Mouse (Mus musculus) liver, embryonic 14.5 days (tissue): ENCODE data around the gene Brf1. TPM values are rescaled to one million over a fixed set of nuclear protein-coding genes. Genes with fewer than 3 reads are reported as not detected.

Experiments
- ATAC-seq: fragments of 200-750 bp; cut with Nextera tagmentation; 2 replicates; pipeline ENCODE4 v1.8.0; 2017; ENCODE audit warnings: moderate number of reproducible peaks, mild to moderate bottlenecking, moderate library complexity; ENCODE audit not compliant: insufficient read depth
- DNase-seq, 3 experiments: peaks; one replicate each; pipeline ENCODE4 v3.0.0-alpha.2; 2012 to 2013; ENCODE audit warnings: low read depth in 3 of 3, low spot score in 3 of 3
- H3K27ac ChIP-seq: fragments of 300-500 bp; sonication (generic); 2 replicates; pipeline ENCODE4 v1.5.1; 2014; ENCODE audit warnings: moderate library complexity, mild to moderate bottlenecking, control low read depth, inconsistent platforms
- H3K27me3 ChIP-seq: fragments of 300-500 bp; sonication (generic); 2 replicates; pipeline ENCODE4 v1.6.1; 2014; ENCODE audit warnings: mild to moderate bottlenecking, low read length, moderate library complexity; ENCODE audit not compliant: control insufficient read depth, insufficient read depth
- H3K36me3 ChIP-seq: fragments of 300-500 bp; sonication (generic); replicated peaks from 2 replicates; pipeline ENCODE4 v1.6.1; 2014; ENCODE audit warnings: low read depth; ENCODE audit not compliant: control insufficient read depth, insufficient read depth
- H3K4me1 ChIP-seq, 2 experiments: fragments of 200-500 bp in 1 of 2; fragments of 300-500 bp in 1 of 2; sonication (generic) in 1 of 2; replicated peaks; 2 replicates each; pipeline ENCODE4 v1.6.1; 2012 to 2014; ENCODE audit warnings: antibody characterized with exemption in 1 of 2, inconsistent platforms in 1 of 2, low read length in 1 of 2; ENCODE audit not compliant: control insufficient read depth in 2 of 2, insufficient read depth in 2 of 2
- H3K4me2 ChIP-seq: fragments of 300-500 bp; sonication (generic); 2 replicates; pipeline ENCODE4 v1.6.1; 2014; ENCODE audit warnings: low read depth, mild to moderate bottlenecking, control low read depth, moderate library complexity
- H3K4me3 ChIP-seq, 2 experiments: fragments of 200-500 bp in 1 of 2; fragments of 300-500 bp in 1 of 2; sonication (generic) in 1 of 2; 2 replicates each; pipeline ENCODE4 v1.5.1; 2012 to 2014; ENCODE audit warnings: low read depth in 2 of 2, low read length in 2 of 2, mild to moderate bottlenecking in 2 of 2, control low read depth in 1 of 2, inconsistent platforms in 1 of 2, moderate library complexity in 1 of 2; ENCODE audit not compliant: insufficient read depth in 1 of 2
- H3K9ac ChIP-seq: fragments of 300-500 bp; sonication (generic); replicated peaks from 2 replicates; pipeline ENCODE4 v1.6.1; 2014; ENCODE audit warnings: mild to moderate bottlenecking, control low read depth, moderate library complexity
- H3K9me3 ChIP-seq: fragments of 300-500 bp; sonication (generic); 2 replicates; pipeline ENCODE4 v1.6.1; 2016; ENCODE audit warnings: low read length, mixed read lengths; ENCODE audit not compliant: control insufficient read depth
- CTCF ChIP-seq: IDR thresholded peaks from 2 replicates; pipeline ENCODE4 v1.5.1; 2016; ENCODE audit warnings: antibody characterized with exemption, low read depth, control low read depth
- EP300 ChIP-seq: IDR thresholded peaks from 2 replicates; pipeline ENCODE4 v1.6.1; 2016; ENCODE audit warnings: antibody characterized with exemption, low read depth
- WGBS: fragments of 180-500 bp; shearing (Covaris S2); extraction: QIAGEN DNeasy Blood & Tissue Kit; methylation state at CpG from one replicate; pipeline ENCODE4 v1.1.7; 2014; ENCODE audit not compliant: insufficient replicate concordance; 5-methylcytosine and 5-hydroxymethylcytosine counted together
- microRNA-seq: library from miRNA; unstranded; fragments of <30 nt; microRNA quantifications from one replicate; pipeline ENCODE4, GENCODE M21; 2016
- polyA plus RNA-seq, 2 experiments: library from polyadenylated mRNA; depleted of rRNA in 1 of 2; stranded (reverse) in 1 of 2; unstranded in 1 of 2; fragments of >200 nt; fragmentation: Nextera tagmentation in 1 of 2; extraction: Ambion mirVana in 1 of 2; gene quantifications; 2 replicates each; pipeline versions ENCODE4 v1.2.1 to v1.2.3; 2012 to 2014

Gene Brf1
- polyA plus RNA-seq, 2 experiments, result 19.5 to 32.0 TPM

DNA sequence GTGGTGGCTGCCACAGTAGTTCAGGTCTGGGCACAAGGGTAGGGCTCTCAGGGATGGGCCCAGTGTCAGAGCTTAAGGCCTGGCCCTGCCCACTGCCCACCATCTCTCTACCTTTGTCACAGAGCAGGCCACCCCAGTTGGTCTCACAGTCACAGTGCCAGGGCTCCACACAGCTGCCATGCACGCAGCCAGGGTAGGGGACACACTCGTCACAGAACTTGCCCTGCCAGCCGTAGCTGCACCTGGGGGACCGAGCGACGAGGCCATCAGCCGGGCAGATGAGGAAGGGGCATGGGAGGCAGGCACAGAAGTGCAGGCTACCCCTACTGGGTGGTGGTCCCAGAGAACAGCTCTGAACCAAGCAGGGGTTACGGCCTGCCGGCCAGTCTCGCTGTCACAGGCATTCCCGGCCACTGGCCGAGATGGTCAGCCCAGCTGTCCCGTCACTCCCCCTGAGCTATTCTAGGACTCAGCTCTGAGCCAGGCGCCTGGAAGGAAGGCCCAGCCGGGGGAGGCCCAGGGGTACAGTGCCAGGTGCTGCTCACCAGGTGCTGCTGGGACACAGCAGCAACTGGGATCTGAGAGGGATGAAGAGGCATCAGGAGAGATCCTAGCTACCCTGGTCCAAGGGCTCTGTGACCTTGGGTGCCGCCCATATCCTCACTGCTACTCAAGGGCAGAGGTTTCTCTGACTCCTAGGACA is 83.7 kb downstream of the Brf1 start:
- TF ChIP-seq EP300 (no peak), CTCF (no peak)
- Histone ChIP-seq H3K27ac (no peak overlapping the region), H3K4me1 (no peaks in the 10 kb centered on the region), H3K27me3 (no peaks in the 10 kb centered on the region), H3K36me3 (no peaks in the 10 kb centered on the region), H3K9me3 (no peaks in the 10 kb centered on the region), H3K4me3 (no peak overlapping the region), H3K4me2 (no peak overlapping the region), H3K9ac (no peak overlapping the region)
- DNase-seq, result no peak
- WGBS, result 71% methylated on average over 16 of the region's 16 CpGs
- ATAC-seq, result no peak

GRCm38 (mm10) chr12:112915587-112915986 is 84.9 kb downstream of the Brf1 start:
- Histone ChIP-seq H3K4me2 (no peak overlapping the region), H3K36me3 (no peaks in the 10 kb centered on the region), H3K27me3 (no peaks in the 10 kb centered on the region), H3K9me3 (no peaks in the 10 kb centered on the region), H3K27ac (no peak overlapping the region), H3K9ac (no peak overlapping the region), H3K4me3 (no peak overlapping the region), H3K4me1 (no peaks in the 10 kb centered on the region)
- ATAC-seq (no peak), DNase-seq (no peak)
- 68% methylated on average over 13 of the region's 13 CpGs for WGBS
- TF ChIP-seq EP300 (no peak), CTCF (no peak)

DNA sequence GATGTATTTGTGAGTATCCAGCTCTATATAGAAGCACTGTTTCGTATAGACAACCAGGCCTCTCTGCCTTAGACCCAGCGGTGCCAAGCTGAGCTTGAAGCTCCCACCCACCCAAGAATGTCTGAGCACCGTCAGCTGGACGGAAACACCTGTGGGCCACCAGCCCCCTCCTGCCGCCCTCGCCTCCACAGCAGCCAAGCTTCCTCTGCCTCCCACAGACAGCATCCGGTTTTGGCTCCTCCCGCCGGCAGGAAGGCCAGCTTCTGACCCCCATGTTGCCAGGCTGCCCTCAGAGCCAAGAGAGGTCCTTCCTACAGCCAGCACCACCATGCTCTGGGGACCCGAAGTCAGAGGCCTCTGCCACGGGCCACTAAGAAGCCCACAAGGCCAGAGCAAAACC is 86.0 kb downstream of the Brf1 start:
- Histone ChIP-seq H3K27ac (no peak overlapping the region), H3K4me1 (no peaks in the 10 kb centered on the region), H3K36me3 (no peaks in the 10 kb centered on the region), H3K4me3 (no peak overlapping the region), H3K9me3 (no peaks in the 10 kb centered on the region), H3K9ac (no peak overlapping the region), H3K27me3 (no peaks in the 10 kb centered on the region), H3K4me2 (no peak overlapping the region)
- DNase-seq (no peak), ATAC-seq (no peak)
- WGBS, result 46% methylated on average over 11 of the region's 11 CpGs
- TF ChIP-seq CTCF (no peak), EP300 (no peak)

DNA sequence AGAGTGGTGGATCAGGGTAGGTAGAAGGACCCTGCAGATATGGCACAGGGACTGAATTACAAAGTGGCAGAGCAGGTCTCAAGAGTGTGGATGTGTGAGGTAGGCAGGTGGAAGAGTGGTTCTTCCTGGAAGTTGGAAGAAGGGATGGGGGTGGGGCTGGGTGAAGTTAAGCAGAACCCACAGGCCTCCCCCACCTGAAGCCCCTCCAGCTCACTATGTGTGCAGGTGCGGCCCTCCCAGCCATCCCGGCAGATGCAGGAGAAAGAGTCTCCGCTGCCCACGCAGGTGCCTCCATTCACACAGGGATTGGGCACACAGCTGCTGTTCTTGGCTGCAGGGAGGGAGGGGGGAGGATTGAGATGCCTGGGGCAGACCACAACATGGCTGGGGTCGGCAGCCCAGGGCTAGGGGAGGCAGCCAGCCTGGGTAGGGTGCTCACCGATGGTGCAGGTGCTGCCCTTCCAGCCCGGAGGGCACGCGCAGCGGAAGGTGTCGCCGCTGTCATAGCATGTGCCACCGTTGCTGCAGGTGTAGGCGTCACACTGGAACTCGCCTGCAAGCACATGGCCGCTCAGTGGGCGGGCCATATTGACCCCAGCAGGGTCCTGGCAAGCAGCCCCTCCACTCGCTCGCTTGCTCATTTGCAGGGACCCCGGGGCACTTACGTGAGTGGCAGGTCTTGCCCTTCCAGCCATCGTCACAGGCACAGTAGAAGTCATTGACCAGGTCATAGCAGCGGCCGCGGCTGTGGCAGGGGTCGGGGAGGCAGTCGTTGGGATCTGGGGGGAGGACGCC is 87.4 kb downstream of the Brf1 start:
- ATAC-seq (no peak), DNase-seq (no peak)
- H3K4me2 ChIP-seq, result no peak overlapping the region
- no peak for TF ChIP-seq EP300
- no peak for TF ChIP-seq CTCF
- no peaks in the 10 kb centered on the region for H3K27me3 ChIP-seq
- no peak overlapping the region for H3K9ac ChIP-seq
- H3K27ac ChIP-seq, result no peak overlapping the region
- no peak overlapping the region for H3K4me3 ChIP-seq
- WGBS, result 79% methylated on average over 28 of the region's 28 CpGs
- H3K36me3 ChIP-seq, result no peaks in the 10 kb centered on the region
- no peaks in the 10 kb centered on the region for H3K4me1 ChIP-seq
- H3K9me3 ChIP-seq, result no peaks in the 10 kb centered on the region

- Histone ChIP-seq H3K9me3 (no peaks in the 10 kb centered on the region), H3K4me1 (no peaks in the 10 kb centered on the region), H3K9ac (no peak overlapping the region), H3K4me2 (no peak overlapping the region), H3K4me3 (no peak overlapping the region), H3K36me3 (no peaks in the 10 kb centered on the region), H3K27ac (no peak overlapping the region), H3K27me3 (no peaks in the 10 kb centered on the region; the same call in 1 of the 2 replicates)
- ATAC-seq, result no peak
- no peak for DNase-seq
- WGBS, result 70% methylated on average over 17 of the region's 17 CpGs
- TF ChIP-seq EP300, result no peak
- TF ChIP-seq CTCF, result no peak
These were observed 88.8 kb downstream of the Brf1 start for GRCm38 (mm10) chr12:112911701-112912100.

Small RNA genes within 50 kb of the gene (microRNA-seq; reads per million reads assigned to microRNA genes)
- gene Mir6941, result not detected

Other genes with a start within 250 kb of the Brf1 start
- gene Pld4, start 240.0 kb downstream of the Brf1 start, polyA plus RNA-seq (2012; rRNA removed), result 13.3 and 14.3 TPM in 2 replicates
- 12.5 and 14.7 TPM in 2 replicates for gene Pld4, start 240.0 kb downstream of the Brf1 start, polyA plus RNA-seq (2014; fragmentation: Nextera tagmentation; extraction: Ambion mirVana)
- gene Ahnak2, start 198.0 kb downstream of the Brf1 start, polyA plus RNA-seq (2012; rRNA removed), result 0.06 and 0.10 TPM in 2 replicates
- gene Ahnak2, start 198.0 kb downstream of the Brf1 start, polyA plus RNA-seq (2014; fragmentation: Nextera tagmentation; extraction: Ambion mirVana), result 0.13 and 0.14 TPM in 2 replicates
- gene Clba1, start 191.8 kb downstream of the Brf1 start, polyA plus RNA-seq (2012; rRNA removed), result 0.15 and 0.21 TPM in 2 replicates
- 0.25 and 0.40 TPM in 2 replicates for gene Clba1, start 191.8 kb downstream of the Brf1 start, polyA plus RNA-seq (2014; fragmentation: Nextera tagmentation; extraction: Ambion mirVana)
- gene Cdca4, start 171.3 kb downstream of the Brf1 start, polyA plus RNA-seq (2012; rRNA removed), result 34.1 and 39.9 TPM in 2 replicates
- 61.3 and 66.9 TPM in 2 replicates for gene Cdca4, start 171.3 kb downstream of the Brf1 start, polyA plus RNA-seq (2014; fragmentation: Nextera tagmentation; extraction: Ambion mirVana)
- 0.30 and 0.51 TPM in 2 replicates for gene Gpr132, start 132.5 kb downstream of the Brf1 start, polyA plus RNA-seq (2012; rRNA removed)
- 0.16 and 0.27 TPM in 2 replicates for gene Gpr132, start 132.5 kb downstream of the Brf1 start, polyA plus RNA-seq (2014; fragmentation: Nextera tagmentation; extraction: Ambion mirVana)
- 0.41 and 0.51 TPM in 2 replicates for gene Jag2, start 70.9 kb downstream of the Brf1 start, polyA plus RNA-seq (2012; rRNA removed)
- gene Jag2, start 70.9 kb downstream of the Brf1 start, polyA plus RNA-seq (2014; fragmentation: Nextera tagmentation; extraction: Ambion mirVana), result 0.09 and 0.11 TPM in 2 replicates
- gene Nudt14, start 58.6 kb downstream of the Brf1 start, polyA plus RNA-seq (2012; rRNA removed), result 6.3 and 7.5 TPM in 2 replicates
- gene Nudt14, start 58.6 kb downstream of the Brf1 start, polyA plus RNA-seq (2014; fragmentation: Nextera tagmentation; extraction: Ambion mirVana), result 16.9 and 18.4 TPM in 2 replicates
- 4.1 and 5.5 TPM in 2 replicates for gene Btbd6, start 24.2 kb downstream of the Brf1 start, polyA plus RNA-seq (2012; rRNA removed)
- gene Btbd6, start 24.2 kb downstream of the Brf1 start, polyA plus RNA-seq (2014; fragmentation: Nextera tagmentation; extraction: Ambion mirVana), result 3.3 and 4.6 TPM in 2 replicates
- gene Pacs2, start 13.8 kb upstream of the Brf1 start, polyA plus RNA-seq (2012; rRNA removed), result 9.1 and 11.7 TPM in 2 replicates
- gene Pacs2, start 13.8 kb upstream of the Brf1 start, polyA plus RNA-seq (2014; fragmentation: Nextera tagmentation; extraction: Ambion mirVana), result 3.7 and 5.4 TPM in 2 replicates
- 0.02 TPM in 1 of 2 replicates, not detected in the other for gene Tex22, start 73.8 kb upstream of the Brf1 start, polyA plus RNA-seq (2012; rRNA removed)
- gene Tex22, start 73.8 kb upstream of the Brf1 start, polyA plus RNA-seq (2014; fragmentation: Nextera tagmentation; extraction: Ambion mirVana), result not detected in 2 replicates
- gene Mta1, start 97.6 kb upstream of the Brf1 start, polyA plus RNA-seq (2012; rRNA removed), result 22.4 and 22.6 TPM in 2 replicates
- gene Mta1, start 97.6 kb upstream of the Brf1 start, polyA plus RNA-seq (2014; fragmentation: Nextera tagmentation; extraction: Ambion mirVana), result 4.7 and 6.3 TPM in 2 replicates
- 29.3 and 37.4 TPM in 2 replicates for gene Crip2, start 139.5 kb upstream of the Brf1 start, polyA plus RNA-seq (2012; rRNA removed)
- gene Crip2, start 139.5 kb upstream of the Brf1 start, polyA plus RNA-seq (2014; fragmentation: Nextera tagmentation; extraction: Ambion mirVana), result 35.0 and 38.1 TPM in 2 replicates
- gene Crip1, start 145.6 kb upstream of the Brf1 start, polyA plus RNA-seq (2012; rRNA removed), result 41.5 and 87.7 TPM in 2 replicates
- gene Crip1, start 145.6 kb upstream of the Brf1 start, polyA plus RNA-seq (2014; fragmentation: Nextera tagmentation; extraction: Ambion mirVana), result 100.0 and 101 TPM in 2 replicates
- gene Tedc1, start 155.7 kb upstream of the Brf1 start, polyA plus RNA-seq (2012; rRNA removed), result 8.2 and 12.0 TPM in 2 replicates
- gene Tedc1, start 155.7 kb upstream of the Brf1 start, polyA plus RNA-seq (2014; fragmentation: Nextera tagmentation; extraction: Ambion mirVana), result 6.4 and 6.8 TPM in 2 replicates
- gene Tmem121, start 185.2 kb upstream of the Brf1 start, polyA plus RNA-seq (2012; rRNA removed), result 0.29 and 0.54 TPM in 2 replicates
- gene Tmem121, start 185.2 kb upstream of the Brf1 start, polyA plus RNA-seq (2014; fragmentation: Nextera tagmentation; extraction: Ambion mirVana), result 0.11 TPM in 1 of 2 replicates, not detected in the other